ENCODE assay signal across 14 mouse cellular contexts in genomic region chr12:30922401-30922800, GRCm38 (mm10). TPM values are rescaled to one million over a fixed set of nuclear protein-coding genes. Genes with fewer than 3 reads are reported as not detected.
DNase-seq lines count a peak whose midpoint lies in the region; ATAC-seq lines count a peak whose summit lies in the region.
"Had no signal": no experiment of that assay in that cellular context is flagged by ENCODE, and none has a peak within 500 bp of the region (broad histone marks: within the 10 kb centered on the region; RNA-seq: fewer than 3 reads in every experiment).

No protein-coding gene starts in this region.

- H3K9me3 ChIP-seq in liver, embryonic 13.5 days (replicated peaks): no peaks in the 10 kb centered on the region
- no peaks in the 10 kb centered on the region for H3K9me3 ChIP-seq in forebrain, embryonic 16.5 days (ENCODE audit: control insufficient read depth, low read length)
- H3K9me3 ChIP-seq: embryonic facial prominence, embryonic 13.5 days; forebrain, embryonic 15.5 days; neural tube, embryonic 15.5 days had no signal

- peaks cover 35% of the 10 kb centered on the region for H3K36me3 ChIP-seq in liver, embryonic 13.5 days
- H3K36me3 ChIP-seq in forebrain, embryonic 16.5 days (ENCODE audit: control insufficient read depth, insufficient read depth): peaks cover 6% of the 10 kb centered on the region

- H3K4me3 ChIP-seq in liver, embryonic 13.5 days (replicated peaks): no peak overlapping the region
- no peak overlapping the region for H3K4me3 ChIP-seq in forebrain, embryonic 16.5 days (replicated peaks; ENCODE audit: low read length)
- H3K4me3 ChIP-seq: embryonic facial prominence, embryonic 13.5 days; forebrain, embryonic 15.5 days; neural tube, embryonic 15.5 days had no signal

- no peak overlapping the region for H3K4me2 ChIP-seq in liver, embryonic 13.5 days
- no peak overlapping the region for H3K4me2 ChIP-seq in forebrain, embryonic 16.5 days (ENCODE audit: low read length)
- H3K4me2 ChIP-seq: embryonic facial prominence, embryonic 13.5 days; forebrain, embryonic 15.5 days; neural tube, embryonic 15.5 days had no signal

- 73% methylated on average over 3 of the region's 3 CpGs for WGBS in liver, embryonic 13.5 days (ENCODE audit: insufficient replicate concordance)
- WGBS in forebrain, embryonic 16.5 days: 81% methylated on average over 3 of the region's 3 CpGs

- peak; percentile 24 for DNase-seq in CD4-positive, CD25-positive, alpha-beta regulatory T cell, adult 2 months (ENCODE audit: low read depth, low spot score)
- DNase-seq in 3134 (ENCODE audit: extremely low read depth, insufficient read length, low spot score) (peak; percentile 46), ZHBTc4 (ENCODE audit: low read depth, low spot score) (peak; percentile 65)
- DNase-seq in liver, embryonic 13.5 days: peak; percentile 18
- no peak for DNase-seq in left cerebral cortex, postnatal 36 days (ENCODE audit: low spot score in 2 of 2)
- no peak for DNase-seq in urinary bladder, postnatal 10 days (ENCODE audit: low spot score)
- DNase-seq: lung, postnatal 10 days; right cerebral cortex, postnatal 4 days had no signal

- no peak overlapping the region for H3K9ac ChIP-seq in liver, embryonic 13.5 days
- H3K9ac ChIP-seq in forebrain, embryonic 16.5 days (replicated peaks; ENCODE audit: low read depth, low read length): no peak overlapping the region
- H3K9ac ChIP-seq: embryonic facial prominence, embryonic 13.5 days; forebrain, embryonic 15.5 days; neural tube, embryonic 15.5 days had no signal

- peaks cover 8% of the 10 kb centered on the region for H3K4me1 ChIP-seq in liver, embryonic 13.5 days (replicated peaks)
- no peaks in the 10 kb centered on the region for H3K4me1 ChIP-seq in forebrain, embryonic 16.5 days (replicated peaks; ENCODE audit: control insufficient read depth, insufficient read depth, low read length)
- H3K4me1 ChIP-seq: embryonic facial prominence, embryonic 13.5 days; forebrain, embryonic 15.5 days; neural tube, embryonic 15.5 days had no signal

- intact Hi-C loops in left cerebral cortex, postnatal 36 days (cut with DNase I): no loop called here

- H3K27ac ChIP-seq in liver, embryonic 13.5 days: no peak overlapping the region
- H3K27ac ChIP-seq in forebrain, embryonic 16.5 days (ENCODE audit: low read length): no peak overlapping the region
- H3K27ac ChIP-seq: embryonic facial prominence, embryonic 13.5 days; forebrain, embryonic 15.5 days; neural tube, embryonic 15.5 days had no signal

- no peaks in the 10 kb centered on the region for H3K27me3 ChIP-seq in liver, embryonic 13.5 days
- no peaks in the 10 kb centered on the region for H3K27me3 ChIP-seq in forebrain, embryonic 16.5 days (replicated peaks; ENCODE audit: control insufficient read depth, insufficient read depth, low read length)
- H3K27me3 ChIP-seq: embryonic facial prominence, embryonic 13.5 days; forebrain, embryonic 15.5 days; neural tube, embryonic 15.5 days had no signal

- no peak for ATAC-seq in CD4-positive, CD25-positive, alpha-beta regulatory T cell, adult 4 months
- peak; percentile 85 for ATAC-seq in liver, embryonic 13.5 days (ENCODE audit: low read depth)
- no peak for ATAC-seq in forebrain, embryonic 16.5 days
- ATAC-seq: forebrain, embryonic 15.5 days had no signal

RNA-seq across cellular contexts. Expression of gene Sh3yl1, which starts 10.9 kb away (rescaled TPM):
- 1 to 10 TPM; 1.0 to 1.4 TPM for polyA plus RNA-seq in CD4-positive, CD25-positive, alpha-beta regulatory T cell, adult 4 months (2017; shearing (Covaris generic))
- 33.6 and 41.1 TPM in 2 replicates for polyA plus RNA-seq in liver, embryonic 13.5 days (2015; fragmentation: Nextera tagmentation; extraction: Ambion mirVana)
- polyA plus RNA-seq in forebrain, embryonic 16.5 days (2015; fragmentation: Nextera tagmentation; extraction: Ambion mirVana): 43.7 and 46.4 TPM in 2 replicates
- total RNA-seq in left cerebral cortex, postnatal 36 days (2021): 10 to 100 TPM; 14.1 to 14.5 TPM

RNA-seq across cellular contexts. Expression of gene Acp1, which starts 11.0 kb away (rescaled TPM):
- polyA plus RNA-seq in CD4-positive, CD25-positive, alpha-beta regulatory T cell, adult 4 months (2017; shearing (Covaris generic)): 100 to 1,000 TPM in 1 of 2 experiments, 10 to 100 TPM in 1; 86.1 to 104 TPM
- 351 and 380 TPM in 2 replicates for polyA plus RNA-seq in liver, embryonic 13.5 days (2015; fragmentation: Nextera tagmentation; extraction: Ambion mirVana)
- 122 and 124 TPM in 2 replicates for polyA plus RNA-seq in forebrain, embryonic 16.5 days (2015; fragmentation: Nextera tagmentation; extraction: Ambion mirVana)
- 10 to 100 TPM; 47.4 to 51.6 TPM for total RNA-seq in left cerebral cortex, postnatal 36 days (2021)

RNA-seq across cellular contexts. Expression of gene Alkal2, which starts 38.3 kb away (rescaled TPM):
- not detected for polyA plus RNA-seq in CD4-positive, CD25-positive, alpha-beta regulatory T cell, adult 4 months (2017; shearing (Covaris generic))
- polyA plus RNA-seq in liver, embryonic 13.5 days (2015; fragmentation: Nextera tagmentation; extraction: Ambion mirVana): 0.09 TPM in 1 of 2 replicates, not detected in the other
- polyA plus RNA-seq in forebrain, embryonic 16.5 days (2015; fragmentation: Nextera tagmentation; extraction: Ambion mirVana): 0.26 and 0.82 TPM in 2 replicates
- total RNA-seq in left cerebral cortex, postnatal 36 days (2021): 1 to 10 TPM; 1.8 to 3.1 TPM
- polyA plus RNA-seq: large intestine, adult 2 months had no signal

Comparison
In these comparisons a context has a peak if more than half of its experiments do, and no peak if none do; other contexts are left out.
1. DNase-seq: peak in CD4-positive, CD25-positive, alpha-beta regulatory T cell, adult 2 months (single experiment), 3134 (single experiment), ZHBTc4 (single experiment) and liver, embryonic 13.5 days (single experiment); none in left cerebral cortex, postnatal 36 days (0 of 2) and urinary bladder, postnatal 10 days (single experiment).
2. RNA of gene Sh3yl1, which starts 10.9 kb away (polyA plus RNA-seq): 43.7 to 46.4 TPM in forebrain, embryonic 16.5 days and 33.6 to 41.1 TPM in liver, embryonic 13.5 days; 1.0 to 1.4 TPM in CD4-positive, CD25-positive, alpha-beta regulatory T cell, adult 4 months; every median in the first group is over 10 times any median in the second.